Mouse (Mus musculus) heart, postnatal 14 days (tissue): ENCODE results near the gene LTO1. TPM values are rescaled to one million over a fixed set of nuclear protein-coding genes. Genes with fewer than 3 reads are reported as not detected.

Experiments used
- total RNA-seq, 2 experiments: library from RNA; stranded (reverse); gene quantifications; 2 replicates each; pipeline ENCODE4 v1.2.3; 2021

Gene LTO1
- total RNA-seq, 2 experiments from 2014 or later, result 14.0 to 14.3 TPM

Other genes with a start within 250 kb of the LTO1 start
- gene Ano1, start 163.1 kb upstream of the LTO1 start, total RNA-seq, result 10 to 100 TPM; 18.8 to 22.6 TPM
- not detected for gene Fgf3, start 77.0 kb upstream of the LTO1 start, total RNA-seq
- gene Fgf4, start 67.7 kb upstream of the LTO1 start, total RNA-seq, result not detected
- gene Fgf15, start 18.6 kb upstream of the LTO1 start, total RNA-seq, result not detected
- gene Ccnd1, start 24.8 kb downstream of the LTO1 start, total RNA-seq, result 10 to 100 TPM; 37.2 to 58.8 TPM